ENCODE assay signal across 12 mouse cellular contexts in genomic region chr2:156512561-156512960, GRCm38 (mm10).
"Had no signal": no experiment of that assay in that cellular context is flagged by ENCODE, and none has a peak within 500 bp of the region (broad histone marks: within the 10 kb centered on the region; RNA-seq: fewer than 3 reads in every experiment).

No protein-coding gene starts in this region.

- ATAC-seq: hindbrain, postnatal 0 days; midbrain, embryonic 15.5 days had no signal

- H3K9ac ChIP-seq: liver, embryonic 15.5 days; lung, embryonic 15.5 days; midbrain, embryonic 15.5 days; neural tube, embryonic 12.5 days had no signal

- H3K4me1 ChIP-seq: liver, embryonic 15.5 days; lung, embryonic 15.5 days; midbrain, embryonic 15.5 days; neural tube, embryonic 12.5 days had no signal

- DNase-seq: lung, postnatal 14 days; thymus, adult 18-20 months; thymus, postnatal 14 days had no signal

- H3K4me2 ChIP-seq: liver, embryonic 15.5 days; lung, embryonic 15.5 days; midbrain, embryonic 11.5 days; midbrain, embryonic 15.5 days; neural tube, embryonic 12.5 days had no signal

- H3K9me3 ChIP-seq: limb, embryonic 10.5 days; liver, embryonic 15.5 days; lung, embryonic 15.5 days; megakaryocyte, embryonic 14.5 days; midbrain, embryonic 15.5 days; neural tube, embryonic 12.5 days had no signal

- H3K36me3 ChIP-seq: liver, embryonic 15.5 days had no signal

- H3K27ac ChIP-seq: hindbrain, postnatal 0 days; limb, embryonic 10.5 days; liver, embryonic 15.5 days; lung, embryonic 15.5 days; macrophage; midbrain, embryonic 15.5 days; neural tube, embryonic 12.5 days had no signal

- H3K4me3 ChIP-seq: limb, embryonic 10.5 days; liver, embryonic 15.5 days; lung, embryonic 15.5 days; megakaryocyte, embryonic 14.5 days; midbrain, embryonic 15.5 days; neural tube, embryonic 12.5 days had no signal

- H3K27me3 ChIP-seq: liver, embryonic 15.5 days; lung, embryonic 15.5 days; midbrain, embryonic 15.5 days; neural tube, embryonic 12.5 days had no signal
